Mouse (Mus musculus) liver, embryonic 11.5 days (tissue): ENCODE results near the gene Kcnq4. TPM values are rescaled to one million over a fixed set of nuclear protein-coding genes. Genes with fewer than 3 reads are reported as not detected.
A peak's percentile ranks its signal among the peaks of the same experiment; 100 is the strongest.

Source experiments
- ATAC-seq: fragments of 200-750 bp; cut with Nextera tagmentation; replicated peaks from 2 replicates; pipeline ENCODE4 v1.8.0; 2017; ENCODE audit warnings: moderate number of reproducible peaks, mild to moderate bottlenecking, moderate TSS enrichment, moderate library complexity; ENCODE audit not compliant: low FRiP score
- DNase-seq: peaks from one replicate; pipeline ENCODE4 v3.0.0-alpha.2; 2017; ENCODE audit warnings: low spot score
- H3K27ac ChIP-seq: fragments of 300-500 bp; sonication (generic); 2 replicates; pipeline ENCODE4 v1.5.1; 2014; ENCODE audit warnings: mild to moderate bottlenecking, low read depth, low read length, control low read depth
- H3K27me3 ChIP-seq: fragments of 300-500 bp; sonication (generic); replicated peaks from 2 replicates; pipeline ENCODE4 v1.6.1; 2014; ENCODE audit warnings: low read length, mixed read lengths; ENCODE audit not compliant: control insufficient read depth, insufficient read depth
- H3K36me3 ChIP-seq: fragments of 300-500 bp; sonication (generic); 2 replicates; pipeline ENCODE4 v1.6.1; 2014; ENCODE audit warnings: mild to moderate bottlenecking, low read length, moderate library complexity, mixed read lengths; ENCODE audit not compliant: control insufficient read depth, insufficient read depth
- H3K4me1 ChIP-seq: fragments of 300-500 bp; sonication (generic); replicated peaks from 2 replicates; pipeline ENCODE4 v1.6.1; 2014; ENCODE audit warnings: low read length, mixed read lengths; ENCODE audit not compliant: control insufficient read depth, insufficient read depth
- H3K4me2 ChIP-seq: fragments of 300-500 bp; sonication (generic); 2 replicates; pipeline ENCODE4 v1.6.1; 2014; ENCODE audit warnings: mild to moderate bottlenecking, control low read depth, moderate library complexity
- H3K4me3 ChIP-seq: fragments of 300-500 bp; sonication (generic); 2 replicates; pipeline ENCODE4 v1.5.1; 2014; ENCODE audit warnings: low read depth, low read length, control low read depth
- H3K9ac ChIP-seq: fragments of 300-500 bp; sonication (generic); 2 replicates; pipeline ENCODE4 v1.6.1; 2014; ENCODE audit warnings: low read depth, low read length, control low read depth
- H3K9me3 ChIP-seq: fragments of 300-500 bp; sonication (generic); 2 replicates; pipeline ENCODE4 v1.6.1; 2016; ENCODE audit warnings: low read length, inconsistent platforms, mixed read lengths; ENCODE audit not compliant: control insufficient read depth
- WGBS: fragments of 180-500 bp; shearing (Covaris S2); extraction: QIAGEN DNeasy Blood & Tissue Kit; methylation state at CpG from one replicate; pipeline ENCODE4 v1.1.7; 2014; 5-methylcytosine and 5-hydroxymethylcytosine counted together
- polyA plus RNA-seq: library from polyadenylated mRNA; unstranded; fragments of >200 nt; fragmentation: Nextera tagmentation; extraction: Ambion mirVana; gene quantifications from 2 replicates; pipeline ENCODE4 v1.2.1, GENCODE M21; 2014

The Kcnq4 gene
- polyA plus RNA-seq, result 0.57 and 0.90 TPM in 2 replicates

- no peak within 1 kb of the TSS for H3K9ac ChIP-seq
- DNase-seq, result peak; percentile 48
- peaks cover 7% of the 10 kb centered on the region; the same call in 1 of the 2 replicates for H3K4me1 ChIP-seq
Measured at GRCm38 (mm10) chr4:120747941-120748866, at the start of gene Kcnq4. Gene Kcnq4 (minus strand): TSS chr4:120748612.

GRCm38 (mm10) chr4:120796687-120797086, 48.3 kb upstream of the Kcnq4 start:
- H3K9me3 ChIP-seq, result no peaks in the 10 kb centered on the region
- H3K36me3 ChIP-seq, result no peaks in the 10 kb centered on the region
- no peaks in the 10 kb centered on the region for H3K27me3 ChIP-seq
- WGBS, result 75% methylated on average over 2 of the region's 2 CpGs
- no peak overlapping the region for H3K4me2 ChIP-seq
- DNase-seq, result no peak
- H3K4me3 ChIP-seq, result no peak overlapping the region
- no peaks in the 10 kb centered on the region for H3K4me1 ChIP-seq
- ATAC-seq, result no peak
- no peak overlapping the region for H3K27ac ChIP-seq
- H3K9ac ChIP-seq, result no peak overlapping the region

More at GRCm38 (mm10) chr4:120747941-120748866, at the start of gene Kcnq4:
- peak within 1 kb of the TSS; percentile 75 for H3K4me2 ChIP-seq
- H3K36me3 ChIP-seq, result no peaks in the 10 kb centered on the region
- ATAC-seq, result no peak
- no peaks in the 10 kb centered on the region for H3K9me3 ChIP-seq
- H3K4me3 ChIP-seq, result peak within 1 kb of the TSS; percentile 54
- peaks cover 71% of the 10 kb centered on the region for H3K27me3 ChIP-seq
- WGBS, result 5% methylated on average over 42 of the region's 42 CpGs
- no peak within 1 kb of the TSS for H3K27ac ChIP-seq

GRCm38 (mm10) chr4:120795646-120796045, 47.2 kb upstream of the Kcnq4 start:
- no peak overlapping the region for H3K27ac ChIP-seq
- WGBS, result 88% methylated on average over 1 of the region's 1 CpGs
- H3K4me2 ChIP-seq, result no peak overlapping the region
- ATAC-seq (no peak), DNase-seq (no peak)
- H3K4me1 ChIP-seq, result no peaks in the 10 kb centered on the region
- no peaks in the 10 kb centered on the region for H3K9me3 ChIP-seq
- no peaks in the 10 kb centered on the region for H3K27me3 ChIP-seq
- H3K9ac ChIP-seq, result no peak overlapping the region
- H3K4me3 ChIP-seq, result no peak overlapping the region
- H3K36me3 ChIP-seq, result no peaks in the 10 kb centered on the region

DNA sequence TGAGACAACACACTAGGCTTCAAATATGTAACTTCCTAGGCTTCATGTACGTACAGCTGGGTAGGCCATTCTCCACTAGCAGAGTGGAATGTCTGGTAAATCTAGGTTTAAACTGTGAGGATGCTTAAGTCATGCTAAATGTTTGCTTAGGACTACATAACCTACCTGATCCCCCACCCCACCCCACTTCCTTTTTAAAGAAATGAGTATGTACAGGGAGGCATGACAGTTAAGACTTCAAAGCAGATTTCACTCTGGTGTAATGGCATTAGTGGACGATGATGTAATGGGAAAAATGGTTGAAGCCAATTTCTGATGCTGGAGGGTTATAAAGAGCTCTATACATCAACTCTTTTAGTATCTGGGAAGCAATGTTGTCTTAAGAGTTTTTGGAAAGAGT, 44.5 kb upstream of the Kcnq4 start:
- no peak overlapping the region for H3K9ac ChIP-seq
- H3K4me2 ChIP-seq, result no peak overlapping the region
- H3K4me1 ChIP-seq, result no peaks in the 10 kb centered on the region
- peaks cover 2% of the 10 kb centered on the region; the same call in 1 of the 2 replicates for H3K36me3 ChIP-seq
- DNase-seq, result no peak
- no peak overlapping the region for H3K4me3 ChIP-seq
- no peak for ATAC-seq
- no peaks in the 10 kb centered on the region for H3K9me3 ChIP-seq
- H3K27me3 ChIP-seq, result no peaks in the 10 kb centered on the region
- no peak overlapping the region for H3K27ac ChIP-seq
- whole genome bisulfite sequencing, result 86% methylated on average over 2 of the region's 2 CpGs

GRCm38 (mm10) chr4:120790027-120790426, 41.6 kb upstream of the Kcnq4 start:
- Histone ChIP-seq H3K4me2 (no peak overlapping the region), H3K9me3 (no peaks in the 10 kb centered on the region), H3K4me1 (no peaks in the 10 kb centered on the region), H3K4me3 (no peak overlapping the region), H3K27me3 (no peaks in the 10 kb centered on the region), H3K27ac (no peak overlapping the region), H3K9ac (no peak overlapping the region), H3K36me3 (peaks cover 7% of the 10 kb centered on the region)
- 90% methylated on average over 4 of the region's 4 CpGs for WGBS
- DNase-seq, result no peak
- ATAC-seq, result no peak

DNA sequence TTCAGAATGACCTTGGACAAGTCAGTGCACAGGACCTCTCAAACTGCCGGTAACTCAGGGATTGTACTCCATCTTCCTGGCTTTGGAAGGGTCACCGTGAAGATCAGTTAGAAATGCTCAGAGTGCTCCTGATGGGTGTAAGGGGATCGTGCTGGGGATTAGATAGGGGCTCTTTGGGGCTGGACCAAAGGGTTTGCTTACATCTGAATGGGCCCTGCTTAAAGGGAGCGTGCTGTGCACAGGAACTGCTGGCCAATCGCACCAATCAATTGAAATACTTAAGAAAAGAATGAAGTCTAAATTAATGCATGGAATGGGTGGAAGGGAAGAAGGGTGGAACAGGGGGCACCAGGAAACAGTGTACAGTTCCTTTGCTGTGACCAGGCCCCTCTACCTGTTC, 7.4 kb upstream of the Kcnq4 start:
- Histone ChIP-seq H3K4me1 (no peaks in the 10 kb centered on the region), H3K27me3 (peaks cover 10% of the 10 kb centered on the region), H3K9ac (no peak overlapping the region), H3K36me3 (peaks cover 16% of the 10 kb centered on the region; the same call in 1 of the 2 replicates), H3K27ac (no peak overlapping the region), H3K4me2 (no peak overlapping the region), H3K4me3 (no peak overlapping the region), H3K9me3 (no peaks in the 10 kb centered on the region)
- 74% methylated on average over 5 of the region's 5 CpGs for WGBS
- DNase-seq (no peak), ATAC-seq (no peak)

DNA sequence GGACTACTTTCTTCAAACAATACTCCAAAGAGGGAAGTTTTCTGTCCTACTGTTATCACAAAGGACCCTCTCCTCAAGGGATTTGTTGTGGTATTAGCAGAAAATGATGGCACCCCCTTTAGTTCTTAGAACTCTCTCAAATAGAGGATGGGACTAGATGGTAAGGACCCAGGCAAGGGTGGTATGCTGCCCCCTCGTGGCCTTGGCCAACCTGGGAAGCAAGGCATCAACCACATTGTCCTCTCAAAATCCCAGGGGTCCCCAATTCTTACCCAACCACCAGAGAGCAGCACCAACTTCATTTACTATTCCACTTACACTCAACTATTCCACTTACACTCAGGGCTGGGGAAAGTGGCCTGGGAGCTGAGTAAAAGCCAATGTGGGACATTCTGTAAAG, 6.9 kb upstream of the Kcnq4 start:
- no peak for DNase-seq
- Histone ChIP-seq H3K36me3 (peaks cover 16% of the 10 kb centered on the region; the same call in 1 of the 2 replicates), H3K4me1 (no peaks in the 10 kb centered on the region), H3K9me3 (no peaks in the 10 kb centered on the region), H3K4me3 (no peak overlapping the region), H3K27me3 (peaks cover 14% of the 10 kb centered on the region), H3K27ac (no peak overlapping the region), H3K4me2 (no peak overlapping the region), H3K9ac (no peak overlapping the region)
- peak; percentile 67 for ATAC-seq
- WGBS, result 0% methylated on average over 1 of the region's 1 CpGs

DNA sequence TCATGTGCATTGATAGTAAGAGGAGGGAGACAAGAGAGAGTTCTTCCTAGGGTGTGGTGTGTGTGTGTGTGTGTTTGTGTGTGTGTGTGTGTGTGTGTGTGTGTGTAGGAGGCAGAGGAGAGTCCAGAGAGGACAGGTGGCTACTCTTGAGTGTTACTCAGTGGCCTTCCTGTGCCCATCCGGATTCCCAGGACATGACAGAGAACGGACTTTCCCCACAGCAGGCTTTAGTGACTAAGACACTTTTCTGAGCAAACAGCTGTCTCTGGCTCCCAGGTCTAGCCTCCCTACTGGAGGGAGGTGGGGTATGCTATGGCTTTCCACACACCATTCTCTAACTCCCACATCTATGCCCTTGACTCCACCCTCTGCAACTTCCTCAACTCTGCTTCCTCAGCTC, 1.2 kb upstream of the Kcnq4 start:
- Histone ChIP-seq H3K4me3 (no peak overlapping the region), H3K27ac (no peak overlapping the region), H3K27me3 (peaks cover 71% of the 10 kb centered on the region), H3K4me1 (peaks cover 7% of the 10 kb centered on the region; the same call in 1 of the 2 replicates), H3K4me2 (no peak overlapping the region), H3K36me3 (no peaks in the 10 kb centered on the region), H3K9me3 (no peaks in the 10 kb centered on the region), H3K9ac (no peak overlapping the region)
- DNase-seq, result no peak
- no peak for ATAC-seq
- WGBS, result 32% methylated on average over 2 of the region's 2 CpGs
